Mouse (Mus musculus) intestine, postnatal 0 days (tissue): ENCODE data around the gene Arhgap44. TPM values are rescaled to one million over a fixed set of nuclear protein-coding genes. Genes with fewer than 3 reads are reported as not detected.
A peak's percentile ranks its signal among the peaks of the same experiment; 100 is the strongest.

Source experiments
- ATAC-seq: fragments of 200-750 bp; cut with Nextera tagmentation; 2 replicates; pipeline ENCODE4 v1.8.0; 2017; ENCODE audit warnings: mild to moderate bottlenecking, moderate TSS enrichment, moderate library complexity
- H3K27ac ChIP-seq: fragments of 300-500 bp; sonication (generic); 2 replicates; pipeline ENCODE4 v1.5.1; 2014; ENCODE audit warnings: mild to moderate bottlenecking, low read depth, low read length, moderate library complexity
- H3K27me3 ChIP-seq: fragments of 300-500 bp; sonication (generic); replicated peaks from 2 replicates; pipeline ENCODE4 v1.6.1; 2014; ENCODE audit warnings: low read length, mixed read lengths; ENCODE audit not compliant: control insufficient read depth, insufficient read depth
- H3K36me3 ChIP-seq: fragments of 300-500 bp; sonication (generic); 2 replicates; pipeline ENCODE4 v1.6.1; 2014; ENCODE audit warnings: mild to moderate bottlenecking, moderate library complexity; ENCODE audit not compliant: control insufficient read depth, insufficient read depth
- H3K4me1 ChIP-seq: fragments of 300-500 bp; sonication (generic); replicated peaks from 2 replicates; pipeline ENCODE4 v1.6.1; 2014; ENCODE audit warnings: antibody characterized with exemption, low read length, mixed read lengths; ENCODE audit not compliant: control insufficient read depth, insufficient read depth
- H3K4me2 ChIP-seq: fragments of 300-500 bp; sonication (generic); replicated peaks from 2 replicates; pipeline ENCODE4 v1.6.1; 2014; ENCODE audit warnings: low read depth, mild to moderate bottlenecking, moderate library complexity
- H3K4me3 ChIP-seq: fragments of 300-500 bp; sonication (generic); 2 replicates; pipeline ENCODE4 v1.5.1; 2014; ENCODE audit warnings: low read depth, low read length
- H3K9ac ChIP-seq: fragments of 300-500 bp; sonication (generic); 2 replicates; pipeline ENCODE4 v1.6.1; 2014; ENCODE audit warnings: mild to moderate bottlenecking, low read depth, low read length
- H3K9me3 ChIP-seq: fragments of 300-500 bp; sonication (generic); 2 replicates; pipeline ENCODE4 v1.6.1; 2016; ENCODE audit warnings: mixed run types; ENCODE audit not compliant: control insufficient read depth
- CTCF ChIP-seq: sonication (generic); IDR thresholded peaks from 2 replicates; pipeline ENCODE4 v1.5.1; 2016; ENCODE audit warnings: low read depth, mild to moderate bottlenecking, control low read depth, antibody characterized with exemption, moderate library complexity
- WGBS: fragments of 180-500 bp; shearing (Covaris S2); extraction: QIAGEN DNeasy Blood & Tissue Kit; methylation state at CpG from one replicate; pipeline ENCODE4 v1.1.7; 2014; 5-methylcytosine and 5-hydroxymethylcytosine counted together
- microRNA-seq: library from miRNA; unstranded; fragments of <30 nt; microRNA quantifications from one replicate; pipeline ENCODE4, GENCODE M21; 2016
- polyA plus RNA-seq: library from polyadenylated mRNA; unstranded; fragments of >200 nt; fragmentation: Nextera tagmentation; extraction: Ambion mirVana; gene quantifications from 2 replicates; pipeline ENCODE4 v1.2.1, GENCODE M21; 2015

The Arhgap44 gene
- polyA plus RNA-seq, 1 experiment from 2014 or later, result 11.1 TPM

DNA sequence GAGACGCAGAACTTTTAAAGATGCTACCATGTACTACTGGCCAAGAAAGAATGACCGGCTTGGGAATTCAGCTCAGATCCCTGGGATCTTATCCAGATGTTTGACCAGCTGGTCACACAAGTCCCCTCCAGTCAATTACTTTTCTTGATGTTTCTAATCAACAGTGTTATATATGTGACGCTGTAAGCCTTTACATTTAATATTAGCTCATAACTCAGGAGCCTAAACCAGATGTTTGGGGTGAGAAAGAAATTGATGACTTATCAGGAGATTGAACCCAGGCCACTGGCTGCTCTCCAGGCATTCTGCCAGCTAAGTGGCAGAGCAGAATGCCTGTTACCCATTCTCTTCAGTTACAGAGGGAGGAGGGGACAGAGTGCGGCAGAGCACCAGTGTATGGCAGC is 193.8 kb downstream of the Arhgap44 start:
- no peaks in the 10 kb centered on the region for H3K9me3 ChIP-seq
- WGBS, result 50% methylated on average over 4 of the region's 4 CpGs
- no peaks in the 10 kb centered on the region for H3K36me3 ChIP-seq
- no peaks in the 10 kb centered on the region for H3K27me3 ChIP-seq
- H3K4me2 ChIP-seq, result no peak overlapping the region
- no peaks in the 10 kb centered on the region for H3K4me1 ChIP-seq
- no peak for TF ChIP-seq CTCF
- H3K4me3 ChIP-seq, result no peak overlapping the region
- H3K27ac ChIP-seq, result no peak overlapping the region
- H3K9ac ChIP-seq, result no peak overlapping the region
- ATAC-seq, result no peak

DNA sequence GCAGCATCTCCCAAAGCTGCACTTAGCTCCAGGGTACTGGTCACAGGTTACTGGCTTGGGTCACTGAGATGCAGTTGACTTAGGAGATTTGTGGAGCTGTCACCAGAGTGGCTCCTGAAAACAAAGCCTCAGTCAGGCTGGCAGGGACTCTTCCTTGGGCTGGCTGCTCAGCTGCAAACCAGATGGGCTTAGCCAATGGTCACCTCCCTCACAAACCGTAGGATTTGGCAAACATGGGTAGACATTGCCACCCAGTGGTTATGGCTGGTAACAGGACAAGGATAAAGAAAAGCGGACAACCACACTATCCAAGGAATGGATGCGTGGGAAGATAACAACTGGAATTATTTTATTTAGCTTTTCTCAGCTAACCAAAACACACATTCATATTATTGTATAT is 194.3 kb downstream of the Arhgap44 start:
- peak; percentile 28; the same call in 1 of the 2 replicates for ATAC-seq
- Histone ChIP-seq H3K36me3 (no peaks in the 10 kb centered on the region), H3K4me1 (no peaks in the 10 kb centered on the region), H3K4me3 (no peak overlapping the region), H3K27ac (no peak overlapping the region), H3K9me3 (no peaks in the 10 kb centered on the region), H3K27me3 (no peaks in the 10 kb centered on the region), H3K4me2 (no peak overlapping the region), H3K9ac (no peak overlapping the region)
- TF ChIP-seq CTCF, result peak; percentile 93
- WGBS, result 7% methylated on average over 3 of the region's 3 CpGs

DNA sequence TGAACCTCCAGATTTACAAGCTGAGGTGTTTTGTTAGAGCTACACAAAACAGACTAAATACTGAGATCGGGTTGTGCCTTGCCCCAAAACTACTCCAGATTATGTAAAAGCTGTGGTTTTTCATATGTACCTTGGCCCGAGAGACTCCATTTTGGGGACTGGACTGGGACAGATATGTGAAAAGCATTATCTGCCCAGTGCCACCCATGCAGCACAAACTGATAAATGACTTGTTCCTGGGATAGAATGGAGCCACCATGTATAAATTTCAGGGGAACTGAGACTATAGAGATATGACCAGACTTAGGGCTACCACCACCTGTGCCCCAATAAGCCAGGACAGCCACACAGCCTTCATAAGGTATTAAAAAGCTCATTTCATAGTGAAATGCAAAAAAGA is 200.1 kb downstream of the Arhgap44 start:
- H3K4me2 ChIP-seq, result no peak overlapping the region
- H3K9me3 ChIP-seq, result no peaks in the 10 kb centered on the region
- H3K4me3 ChIP-seq, result no peak overlapping the region
- no peaks in the 10 kb centered on the region for H3K4me1 ChIP-seq
- H3K36me3 ChIP-seq, result no peaks in the 10 kb centered on the region
- ATAC-seq, result no peak
- WGBS, result 93% methylated on average over 2 of the region's 2 CpGs
- no peak overlapping the region for H3K9ac ChIP-seq
- H3K27me3 ChIP-seq, result no peaks in the 10 kb centered on the region
- H3K27ac ChIP-seq, result no peak overlapping the region
- TF ChIP-seq CTCF, result no peak

DNA sequence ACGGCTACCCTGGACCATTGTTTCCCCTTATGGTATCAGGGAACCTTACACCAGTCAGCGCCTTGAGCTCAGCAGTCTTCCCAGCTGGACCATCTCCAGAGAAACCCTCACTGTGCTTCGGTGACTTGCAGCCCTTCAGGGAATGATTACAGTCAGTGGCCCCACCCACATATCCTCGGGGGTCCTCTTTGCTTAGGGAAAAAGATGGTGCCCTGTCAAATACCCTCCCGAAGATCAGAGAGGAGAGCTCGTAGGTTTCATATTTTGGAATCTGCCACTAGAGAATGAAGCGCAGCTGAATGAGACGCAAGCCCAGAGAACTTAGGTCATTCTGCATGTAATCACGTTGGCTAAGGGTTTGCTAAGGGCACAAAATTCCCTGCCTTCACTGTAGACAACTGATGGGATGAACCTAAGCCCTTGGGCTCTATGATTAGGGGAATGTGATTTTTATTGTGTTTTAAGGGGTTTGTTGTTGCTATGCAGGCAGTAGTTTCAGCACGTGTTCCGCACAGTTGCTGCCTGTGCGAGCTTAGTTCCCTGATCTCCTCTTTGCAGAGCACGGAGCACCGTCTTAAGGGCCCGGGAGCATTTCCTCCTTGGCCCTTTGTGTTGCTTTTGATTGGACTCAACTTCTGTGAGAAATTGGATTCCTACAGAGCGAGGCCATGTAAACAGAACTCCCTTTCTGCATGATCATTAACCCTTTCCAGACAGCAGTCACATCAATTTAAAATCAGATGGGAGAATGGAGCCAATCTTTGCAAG is 205.6 kb downstream of the Arhgap44 start:
- H3K4me1 ChIP-seq, result no peaks in the 10 kb centered on the region
- H3K4me2 ChIP-seq, result peak overlapping the region; percentile 50
- H3K9me3 ChIP-seq, result no peaks in the 10 kb centered on the region
- no peaks in the 10 kb centered on the region for H3K27me3 ChIP-seq
- TF ChIP-seq CTCF, result no peak
- H3K27ac ChIP-seq, result no peak overlapping the region
- 9% methylated on average over 16 of the region's 16 CpGs for WGBS
- H3K36me3 ChIP-seq, result no peaks in the 10 kb centered on the region
- no peak for ATAC-seq
- H3K9ac ChIP-seq, result no peak overlapping the region
- H3K4me3 ChIP-seq, result no peak overlapping the region

Small RNAs within 50 kb of the gene (microRNA-seq; reads per million reads assigned to microRNA genes)
- not detected for gene Gm25991

Other genes starting within 250 kb of the Arhgap44 start
- gene Elac2, start 183.9 kb downstream of the Arhgap44 start, polyA plus RNA-seq, result 7.1 and 7.5 TPM in 2 replicates
- 0.13 TPM in 1 of 2 replicates, not detected in the other for gene 1700086D15Rik, start 3.1 kb downstream of the Arhgap44 start, polyA plus RNA-seq
- 17.0 and 20.6 TPM in 2 replicates for gene Myocd, start 107.0 kb upstream of the Arhgap44 start, polyA plus RNA-seq